Mouse (Mus musculus): ENCODE data around the gene Tsx. TPM values are rescaled to one million over a fixed set of nuclear protein-coding genes. Genes with fewer than 3 reads are reported as not detected.
A peak's percentile ranks its signal among the peaks of the same experiment; 100 is the strongest.

Tsx gene
- polyA plus RNA-seq (2015; fragmentation: Nextera tagmentation; extraction: Ambion mirVana) = not detected in 2 replicates

DNA sequence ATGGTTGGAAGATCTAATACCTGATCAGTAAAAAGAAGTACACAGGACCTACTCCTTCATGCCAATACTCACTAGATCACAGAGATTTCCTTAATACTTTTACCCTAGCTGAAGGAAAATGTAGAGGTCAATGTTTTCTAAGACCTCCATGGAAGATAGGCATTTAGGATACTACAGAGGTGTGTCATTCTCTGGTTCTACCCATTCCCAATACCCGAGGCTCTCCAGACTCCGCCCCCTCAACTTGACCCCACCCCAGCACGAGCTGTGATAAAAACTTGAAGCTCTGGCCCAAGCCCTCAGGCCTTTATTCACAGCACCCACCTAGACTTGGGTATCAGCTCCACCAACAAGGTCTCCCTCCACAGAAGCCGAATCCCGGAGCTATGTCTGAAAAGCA is at the start of gene Tsx:
Gene Tsx (plus strand): TSS at position 301 of the 400 bp plus-strand sequence.
- H3K9ac ChIP-seq = no peak within 1 kb of the TSS
- no peak for ATAC-seq (ENCODE audit: low read depth)
- no peak for DNase-seq
- H3K36me3 ChIP-seq = no peaks in the 10 kb centered on the region
- 58% methylated on average over 5 of the region's 5 CpGs for WGBS (ENCODE audit: insufficient replicate concordance)
- no peaks in the 10 kb centered on the region for H3K9me3 ChIP-seq (replicated peaks)
- no peaks in the 10 kb centered on the region for H3K4me1 ChIP-seq (replicated peaks)
- peaks cover 33% of the 10 kb centered on the region; the same call in 1 of the 2 replicates for H3K27me3 ChIP-seq
- H3K27ac ChIP-seq = no peak within 1 kb of the TSS
- no peak within 1 kb of the TSS for H3K4me2 ChIP-seq
- H3K4me3 ChIP-seq (replicated peaks) = no peak within 1 kb of the TSS

DNA sequence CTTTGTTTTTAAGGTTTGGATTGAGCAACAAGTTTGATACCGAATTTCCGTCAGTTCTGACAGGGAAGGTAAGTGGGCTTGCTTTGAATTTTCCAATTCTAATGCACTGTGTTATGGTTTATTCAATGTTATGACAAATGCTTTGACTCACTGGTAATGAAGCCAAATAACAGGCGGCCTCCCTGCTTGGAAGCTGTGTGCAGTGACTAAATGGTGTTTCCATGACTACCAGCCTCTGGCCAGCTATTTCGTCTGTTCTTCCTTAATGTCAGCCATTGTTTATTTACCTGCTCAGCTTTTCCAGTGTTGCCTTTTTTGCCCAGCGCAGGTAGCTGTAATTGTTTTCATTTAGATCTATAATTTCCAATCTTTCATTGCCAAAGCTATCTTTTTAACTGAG is 48.1 kb upstream of the Tsx start:
- 60% methylated on average over 5 of the region's 5 CpGs for WGBS (ENCODE audit: insufficient replicate concordance)
- Histone ChIP-seq H3K4me1 (replicated peaks) (no peaks in the 10 kb centered on the region), H3K9me3 (replicated peaks) (no peaks in the 10 kb centered on the region), H3K27ac (no peak overlapping the region), H3K9ac (no peak overlapping the region), H3K36me3 (no peaks in the 10 kb centered on the region), H3K4me2 (no peak overlapping the region), H3K27me3 (peaks cover 14% of the 10 kb centered on the region; the same call in 1 of the 2 replicates), H3K4me3 (replicated peaks) (no peak overlapping the region)
- DNase-seq = no peak
- ATAC-seq (ENCODE audit: low read depth) = no peak

DNA sequence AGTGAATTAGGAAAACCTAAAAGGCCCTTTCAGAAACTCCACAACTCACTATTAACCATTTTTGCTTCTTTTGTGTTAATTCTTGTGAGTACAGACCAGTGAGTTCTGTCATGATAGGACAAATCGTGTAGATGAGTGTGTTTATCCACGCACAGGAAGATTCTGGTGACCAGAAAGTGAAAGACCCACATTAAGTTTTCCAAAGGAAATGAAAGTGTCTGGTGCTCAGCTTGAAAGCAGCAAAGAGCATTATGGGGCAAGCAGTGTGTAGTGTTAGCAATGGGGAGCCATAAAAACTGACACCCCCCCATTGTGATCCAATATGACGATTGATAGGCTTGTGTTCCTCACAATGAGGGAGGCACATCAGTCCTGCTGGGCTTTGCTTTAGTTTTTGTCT is 45.6 kb upstream of the Tsx start:
- Histone ChIP-seq H3K27ac (no peak overlapping the region), H3K4me1 (replicated peaks) (no peaks in the 10 kb centered on the region), H3K27me3 (peaks cover 10% of the 10 kb centered on the region; the same call in 1 of the 2 replicates), H3K4me3 (replicated peaks) (no peak overlapping the region), H3K36me3 (no peaks in the 10 kb centered on the region), H3K9me3 (replicated peaks) (no peaks in the 10 kb centered on the region), H3K9ac (no peak overlapping the region), H3K4me2 (no peak overlapping the region)
- DNase-seq = no peak
- WGBS (ENCODE audit: insufficient replicate concordance) = 57% methylated on average over 3 of the region's 3 CpGs
- ATAC-seq (ENCODE audit: low read depth) = no peak

DNA sequence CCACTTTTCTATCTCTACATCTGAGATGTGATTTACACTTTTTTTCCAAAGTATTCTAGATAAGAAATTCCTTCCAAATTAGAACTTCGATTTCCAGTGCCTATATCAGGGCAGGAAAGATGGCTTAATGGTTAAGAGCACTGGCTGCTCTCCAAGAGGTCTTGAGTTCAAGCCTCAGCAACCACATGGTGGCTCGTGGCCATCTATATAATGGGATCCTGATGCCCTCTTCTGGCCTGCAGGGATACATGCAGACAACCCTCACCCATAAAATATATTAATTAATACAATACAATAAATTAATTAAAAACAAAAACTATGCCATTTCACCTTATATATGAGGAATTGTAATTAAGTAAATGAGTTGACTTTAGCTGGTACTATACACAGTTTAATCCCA is 43.0 kb upstream of the Tsx start:
- 38% methylated on average over 2 of the region's 2 CpGs for WGBS (ENCODE audit: insufficient replicate concordance)
- no peak for DNase-seq

DNA sequence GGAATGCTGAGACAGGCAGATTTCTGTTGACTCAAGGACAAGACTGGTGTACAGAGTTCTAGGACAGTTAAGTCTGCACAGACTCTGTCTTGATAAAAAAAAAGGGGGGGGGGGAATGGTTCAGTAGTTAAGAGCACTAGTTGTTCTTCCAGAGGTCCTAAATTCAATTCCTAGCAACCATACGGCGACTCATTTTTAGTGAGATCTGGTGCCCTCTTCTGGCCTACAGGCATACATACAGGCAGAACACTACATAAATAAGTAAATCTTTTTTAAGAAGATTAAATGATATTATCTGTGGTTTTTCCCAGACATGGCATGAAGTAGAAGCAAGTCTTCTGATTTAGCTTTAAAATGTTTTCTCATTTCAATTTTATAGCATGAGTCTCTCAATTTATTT is 42.6 kb upstream of the Tsx start:
- no peaks in the 10 kb centered on the region for H3K36me3 ChIP-seq
- DNase-seq = no peak
- H3K4me2 ChIP-seq = no peak overlapping the region
- H3K4me1 ChIP-seq (replicated peaks) = no peaks in the 10 kb centered on the region
- no peak overlapping the region for H3K4me3 ChIP-seq (replicated peaks)
- H3K9ac ChIP-seq = no peak overlapping the region
- ATAC-seq (ENCODE audit: low read depth) = no peak
- no peak overlapping the region for H3K27ac ChIP-seq
- H3K9me3 ChIP-seq (replicated peaks) = no peaks in the 10 kb centered on the region
- 27% methylated on average over 2 of the region's 2 CpGs for WGBS (ENCODE audit: insufficient replicate concordance)
- H3K27me3 ChIP-seq = peaks cover 10% of the 10 kb centered on the region; the same call in 1 of the 2 replicates

More for the DNA sequence above, 43.0 kb upstream of the Tsx start:
- no peaks in the 10 kb centered on the region for H3K9me3 ChIP-seq (replicated peaks)
- no peak overlapping the region for H3K9ac ChIP-seq
- ATAC-seq (ENCODE audit: low read depth) = no peak
- no peak overlapping the region for H3K27ac ChIP-seq
- peaks cover 10% of the 10 kb centered on the region; the same call in 1 of the 2 replicates for H3K27me3 ChIP-seq
- no peak overlapping the region for H3K4me3 ChIP-seq (replicated peaks)
- no peaks in the 10 kb centered on the region for H3K36me3 ChIP-seq
- no peaks in the 10 kb centered on the region for H3K4me1 ChIP-seq (replicated peaks)
- no peak overlapping the region for H3K4me2 ChIP-seq

DNA sequence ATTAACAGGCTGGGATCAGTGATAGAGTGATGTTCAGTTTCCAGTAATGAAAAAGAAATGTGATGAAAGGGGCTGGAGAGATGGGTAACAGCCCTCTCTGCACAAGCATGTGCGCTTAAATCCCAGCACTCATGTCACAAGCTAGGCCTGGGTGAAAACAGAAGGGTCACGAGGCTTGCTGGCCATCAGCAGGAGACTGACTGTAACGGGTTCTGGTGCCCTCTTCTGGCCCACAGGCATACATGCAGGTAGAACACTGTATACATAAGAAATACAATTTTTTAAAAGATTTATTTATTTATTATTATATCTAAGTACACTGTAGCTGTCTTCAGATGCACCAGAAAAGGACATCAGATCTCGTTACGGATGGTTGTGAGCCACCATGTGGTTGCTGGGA is 40.0 kb upstream of the Tsx start:
- Histone ChIP-seq H3K4me3 (replicated peaks) (no peak overlapping the region), H3K4me2 (no peak overlapping the region), H3K4me1 (replicated peaks) (no peaks in the 10 kb centered on the region), H3K9ac (no peak overlapping the region), H3K27me3 (peaks cover 7% of the 10 kb centered on the region; the same call in 1 of the 2 replicates), H3K27ac (no peak overlapping the region), H3K36me3 (no peaks in the 10 kb centered on the region), H3K9me3 (replicated peaks) (no peaks in the 10 kb centered on the region)
- 48% methylated on average over 5 of the region's 5 CpGs for WGBS (ENCODE audit: insufficient replicate concordance)
- DNase-seq = no peak
- ATAC-seq (ENCODE audit: low read depth) = no peak

DNA sequence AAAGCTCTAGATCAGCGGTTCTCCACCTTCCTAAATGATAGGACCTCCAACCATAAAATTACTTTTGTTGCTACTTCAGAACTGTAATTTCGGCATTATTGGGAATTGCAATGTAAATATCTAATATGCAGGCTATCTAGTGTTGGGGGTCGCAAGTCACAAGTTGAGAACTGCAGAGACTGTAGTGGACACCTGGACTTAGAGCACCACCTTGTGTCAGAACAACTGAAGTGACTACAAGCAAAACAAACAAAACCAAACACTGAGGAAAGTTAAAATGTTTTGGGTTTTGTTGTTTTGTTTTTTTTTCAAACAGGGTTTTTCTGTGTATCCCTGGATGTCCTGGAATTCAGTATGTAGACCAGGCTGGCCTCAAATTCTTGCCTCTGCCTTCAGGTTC is 29.7 kb upstream of the Tsx start:
- peaks cover 3% of the 10 kb centered on the region; the same call in 1 of the 2 replicates for H3K27me3 ChIP-seq
- no peak overlapping the region for H3K27ac ChIP-seq
- DNase-seq = no peak
- no peak for ATAC-seq (ENCODE audit: low read depth)
- H3K36me3 ChIP-seq = no peaks in the 10 kb centered on the region
- H3K4me1 ChIP-seq (replicated peaks) = no peaks in the 10 kb centered on the region
- H3K4me3 ChIP-seq (replicated peaks) = no peak overlapping the region
- no peak overlapping the region for H3K9ac ChIP-seq
- H3K4me2 ChIP-seq = no peak overlapping the region
- WGBS (ENCODE audit: insufficient replicate concordance) = 48% methylated on average over 3 of the region's 3 CpGs
- no peaks in the 10 kb centered on the region for H3K9me3 ChIP-seq (replicated peaks)

DNA sequence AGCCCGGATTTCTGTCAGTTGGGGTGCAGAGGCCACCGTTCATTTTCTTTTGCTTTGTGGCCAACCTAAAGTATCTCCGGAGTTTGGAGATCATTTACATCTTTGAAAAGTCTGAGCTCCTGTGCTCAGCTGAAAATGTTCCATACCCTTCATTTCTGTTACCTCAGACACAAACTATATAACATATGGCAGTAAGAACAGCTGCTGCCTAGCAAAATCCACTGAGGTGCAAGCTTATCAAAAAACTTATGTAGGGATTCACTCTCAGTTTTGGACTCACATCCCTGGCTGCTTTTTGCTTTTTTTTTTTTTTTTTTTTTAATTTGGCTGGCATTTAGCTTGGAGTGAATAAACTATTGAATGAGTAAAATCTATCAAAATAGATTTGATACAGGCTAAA is 26.1 kb upstream of the Tsx start:
- Histone ChIP-seq H3K4me3 (replicated peaks) (no peak overlapping the region), H3K4me1 (replicated peaks) (no peaks in the 10 kb centered on the region), H3K27me3 (peaks cover 6% of the 10 kb centered on the region), H3K4me2 (no peak overlapping the region), H3K9ac (no peak overlapping the region), H3K27ac (no peak overlapping the region), H3K36me3 (no peaks in the 10 kb centered on the region), H3K9me3 (replicated peaks) (no peaks in the 10 kb centered on the region)
- WGBS (ENCODE audit: insufficient replicate concordance) = 73% methylated on average over 3 of the region's 3 CpGs
- ATAC-seq (ENCODE audit: low read depth) (no peak), DNase-seq (no peak)

DNA sequence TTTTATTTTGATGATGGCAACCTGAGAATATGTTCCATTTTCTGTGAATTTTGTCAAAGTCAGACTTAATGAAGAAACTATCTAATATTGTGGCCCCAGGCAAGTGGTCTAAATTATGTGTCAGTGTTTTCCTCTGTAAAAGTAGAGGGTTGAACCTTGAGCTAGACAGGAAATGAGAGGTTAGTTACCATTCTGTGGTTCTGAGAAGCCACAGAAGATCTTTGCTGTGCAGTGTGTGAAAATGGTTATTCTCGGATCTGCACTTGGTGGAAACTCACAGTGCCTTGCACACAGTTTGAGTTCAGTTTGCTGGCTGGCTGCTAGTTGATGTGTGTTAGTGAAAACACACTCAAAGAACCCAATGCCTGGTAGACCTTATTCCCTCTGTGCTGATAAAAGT is 20.4 kb upstream of the Tsx start:
- DNase-seq (no peak), ATAC-seq (ENCODE audit: low read depth) (no peak)
- Histone ChIP-seq H3K4me3 (replicated peaks) (no peak overlapping the region), H3K27ac (no peak overlapping the region), H3K27me3 (peaks cover 29% of the 10 kb centered on the region), H3K36me3 (no peaks in the 10 kb centered on the region), H3K9ac (no peak overlapping the region), H3K9me3 (replicated peaks) (no peaks in the 10 kb centered on the region), H3K4me2 (no peak overlapping the region), H3K4me1 (replicated peaks) (no peaks in the 10 kb centered on the region)
- WGBS (ENCODE audit: insufficient replicate concordance) = 15% methylated on average over 1 of the region's 1 CpGs

DNA sequence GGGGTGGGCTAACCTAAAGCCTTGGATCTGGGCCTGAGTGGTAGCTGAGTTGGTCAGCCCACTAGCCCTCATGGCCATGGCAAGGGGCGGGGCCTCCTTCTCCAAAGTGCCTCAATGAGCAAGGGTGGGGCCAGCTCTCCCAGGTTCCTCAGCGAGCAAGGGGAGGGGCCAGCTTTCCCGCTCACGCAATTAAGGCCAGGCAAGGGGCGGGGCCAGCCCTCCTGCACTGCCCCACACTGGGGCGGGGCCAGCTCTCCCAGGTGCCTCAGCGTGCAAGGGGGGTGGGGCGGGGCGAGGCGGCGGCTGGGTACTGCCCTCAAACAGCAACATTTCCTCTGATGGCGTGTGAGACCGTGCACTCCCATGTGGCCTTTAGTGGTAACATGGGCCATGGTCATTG is 9.2 kb upstream of the Tsx start:
- ATAC-seq (ENCODE audit: low read depth) = peak; percentile 60; the same call in 1 of the 2 replicates
- Histone ChIP-seq H3K9me3 (replicated peaks) (no peaks in the 10 kb centered on the region), H3K9ac (no peak overlapping the region), H3K4me2 (no peak overlapping the region), H3K36me3 (no peaks in the 10 kb centered on the region), H3K4me1 (replicated peaks) (no peaks in the 10 kb centered on the region), H3K4me3 (replicated peaks) (no peak overlapping the region), H3K27ac (no peak overlapping the region), H3K27me3 (peaks cover 13% of the 10 kb centered on the region; the same call in 1 of the 2 replicates)
- WGBS (ENCODE audit: insufficient replicate concordance) = 50% methylated on average over 13 of the region's 13 CpGs
- DNase-seq = peak; percentile 18

DNA sequence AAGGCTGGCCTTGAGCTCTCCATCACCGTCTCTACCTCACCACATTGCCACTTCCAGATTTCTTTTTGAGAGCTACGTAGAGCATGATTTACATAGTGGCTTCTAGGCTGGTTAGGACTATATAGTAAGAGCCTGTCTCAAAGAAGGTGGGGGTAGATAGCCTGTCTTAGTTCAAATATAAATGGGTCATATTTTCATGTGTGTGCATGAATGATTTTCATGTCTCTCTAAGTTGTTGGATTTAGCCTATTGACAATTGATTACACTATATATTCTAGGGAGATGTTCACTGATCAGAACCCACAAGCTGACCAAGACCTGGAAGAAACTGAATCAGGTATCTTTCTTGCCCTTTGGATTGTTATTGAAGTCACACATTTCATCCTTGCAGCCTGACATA is 7.4 kb downstream of the Tsx start, which contains the start of gene Gm26992:
Gene Gm26992 (plus strand): TSS at position 301 of the 400 bp plus-strand sequence.
- H3K27ac ChIP-seq = no peak within 1 kb of the TSS
- no peak for DNase-seq
- ATAC-seq (ENCODE audit: low read depth) = no peak
- H3K4me1 ChIP-seq (replicated peaks) = no peaks in the 10 kb centered on the region
- no peaks in the 10 kb centered on the region for H3K9me3 ChIP-seq (replicated peaks)
- H3K9ac ChIP-seq = no peak within 1 kb of the TSS
- 62% methylated on average over 2 of the region's 2 CpGs for WGBS (ENCODE audit: insufficient replicate concordance)
- no peaks in the 10 kb centered on the region for H3K36me3 ChIP-seq
- H3K4me2 ChIP-seq = no peak within 1 kb of the TSS
- H3K27me3 ChIP-seq = peaks cover 16% of the 10 kb centered on the region
- no peak within 1 kb of the TSS for H3K4me3 ChIP-seq (replicated peaks)

DNA sequence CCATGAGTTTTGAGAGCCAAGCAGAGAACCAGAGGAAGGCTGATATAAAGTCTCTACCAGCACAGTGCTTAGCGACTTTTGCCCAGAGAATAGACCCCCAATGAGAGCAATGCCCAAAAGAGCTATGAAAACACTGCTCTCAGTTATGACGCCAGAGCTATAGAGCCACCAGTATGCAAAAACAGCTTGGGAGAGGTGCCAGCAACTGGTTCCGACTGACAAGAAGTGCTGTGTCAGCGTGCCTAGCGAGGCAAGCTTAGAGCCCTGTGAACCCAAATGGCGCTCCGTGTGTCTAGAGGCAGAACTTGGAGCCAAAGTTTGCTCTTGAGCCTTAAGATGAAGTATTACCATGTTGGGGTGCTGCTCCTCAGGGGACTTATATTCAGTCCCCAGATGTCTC is 13.4 kb downstream of the Tsx start:
- Histone ChIP-seq H3K9ac (no peak overlapping the region), H3K36me3 (no peaks in the 10 kb centered on the region), H3K27ac (no peak overlapping the region), H3K27me3 (peaks cover 17% of the 10 kb centered on the region), H3K9me3 (replicated peaks) (no peaks in the 10 kb centered on the region), H3K4me3 (replicated peaks) (no peak overlapping the region), H3K4me1 (replicated peaks) (no peaks in the 10 kb centered on the region), H3K4me2 (no peak overlapping the region)
- DNase-seq = no peak
- WGBS (ENCODE audit: insufficient replicate concordance) = 60% methylated on average over 7 of the region's 7 CpGs
- ATAC-seq (ENCODE audit: low read depth) = no peak

Data from liver, embryonic 13.5 days (tissue).